Mouse (Mus musculus) limb, embryonic 14.5 days (tissue): ENCODE data around the gene Zfp446. TPM values are rescaled to one million over a fixed set of nuclear protein-coding genes. Genes with fewer than 3 reads are reported as not detected.

ENCODE experiments used
- ATAC-seq: fragments of 200-750 bp; cut with Nextera tagmentation; 2 replicates; pipeline ENCODE4 v1.8.0; 2017; ENCODE audit warnings: low read depth, moderate number of reproducible peaks, moderate TSS enrichment; ENCODE audit not compliant: low FRiP score
- DNase-seq: peaks from one replicate; pipeline ENCODE4 v3.0.0-alpha.2; 2015; ENCODE audit warnings: low spot score
- H3K27ac ChIP-seq: fragments of 300-500 bp; sonication (generic); replicated peaks from 2 replicates; pipeline ENCODE4 v1.5.1; 2014; ENCODE audit warnings: low read depth, mild to moderate bottlenecking, low read length, moderate library complexity, mixed read lengths
- H3K27me3 ChIP-seq: fragments of 300-500 bp; sonication (generic); 2 replicates; pipeline ENCODE4 v1.6.1; 2014; ENCODE audit warnings: low read length, mixed read lengths; ENCODE audit not compliant: control insufficient read depth, insufficient read depth
- H3K36me3 ChIP-seq: fragments of 300-500 bp; sonication (generic); 2 replicates; pipeline ENCODE4 v1.6.1; 2014; ENCODE audit warnings: mild to moderate bottlenecking, low read length, moderate library complexity, mixed read lengths; ENCODE audit not compliant: control insufficient read depth, insufficient read depth
- H3K4me1 ChIP-seq: fragments of 300-500 bp; sonication (generic); 2 replicates; pipeline ENCODE4 v1.6.1; 2014; ENCODE audit warnings: antibody characterized with exemption, low read length, mixed read lengths; ENCODE audit not compliant: control insufficient read depth, insufficient read depth
- H3K4me2 ChIP-seq: fragments of 300-500 bp; sonication (generic); replicated peaks from 2 replicates; pipeline ENCODE4 v1.6.1; 2014; ENCODE audit warnings: low read depth, mild to moderate bottlenecking, low read length, moderate library complexity; ENCODE audit not compliant: severe bottlenecking
- H3K4me3 ChIP-seq: fragments of 300-500 bp; sonication (generic); replicated peaks from 2 replicates; pipeline ENCODE4 v1.5.1; 2014; ENCODE audit warnings: low read length
- H3K9ac ChIP-seq: fragments of 300-500 bp; sonication (generic); 2 replicates; pipeline ENCODE4 v1.6.1; 2014; ENCODE audit warnings: mild to moderate bottlenecking, low read depth, low read length, moderate library complexity; ENCODE audit not compliant: severe bottlenecking
- H3K9me3 ChIP-seq: fragments of 300-500 bp; sonication (generic); 2 replicates; pipeline ENCODE4 v1.6.1; 2016; ENCODE audit warnings: low read length; ENCODE audit not compliant: control insufficient read depth
- POLR2A ChIP-seq: fragments of 200-500 bp; IDR thresholded peaks from 2 replicates; pipeline ENCODE4 v1.8.0; 2012; ENCODE audit warnings: inconsistent platforms, mild to moderate bottlenecking, moderate library complexity, borderline replicate concordance; ENCODE audit not compliant: insufficient read depth, insufficient read length; ENCODE audit errors: extremely low read depth
- WGBS: fragments of 180-500 bp; shearing (Covaris S2); extraction: QIAGEN DNeasy Blood & Tissue Kit; methylation state at CpG from one replicate; pipeline ENCODE4 v1.1.7; 2014; 5-methylcytosine and 5-hydroxymethylcytosine counted together
- polyA plus RNA-seq, 2 experiments: library from polyadenylated mRNA; depleted of rRNA in 1 of 2; stranded (reverse) in 1 of 2; unstranded in 1 of 2; fragments of >200 nt; fragmentation: Nextera tagmentation in 1 of 2; extraction: Ambion mirVana in 1 of 2; gene quantifications; 2 replicates each; pipeline versions ENCODE4 v1.2.1 to v1.2.3; 2012 to 2014

The Zfp446 gene
- polyA plus RNA-seq, 2 experiments = 3.5 to 10.1 TPM

DNA sequence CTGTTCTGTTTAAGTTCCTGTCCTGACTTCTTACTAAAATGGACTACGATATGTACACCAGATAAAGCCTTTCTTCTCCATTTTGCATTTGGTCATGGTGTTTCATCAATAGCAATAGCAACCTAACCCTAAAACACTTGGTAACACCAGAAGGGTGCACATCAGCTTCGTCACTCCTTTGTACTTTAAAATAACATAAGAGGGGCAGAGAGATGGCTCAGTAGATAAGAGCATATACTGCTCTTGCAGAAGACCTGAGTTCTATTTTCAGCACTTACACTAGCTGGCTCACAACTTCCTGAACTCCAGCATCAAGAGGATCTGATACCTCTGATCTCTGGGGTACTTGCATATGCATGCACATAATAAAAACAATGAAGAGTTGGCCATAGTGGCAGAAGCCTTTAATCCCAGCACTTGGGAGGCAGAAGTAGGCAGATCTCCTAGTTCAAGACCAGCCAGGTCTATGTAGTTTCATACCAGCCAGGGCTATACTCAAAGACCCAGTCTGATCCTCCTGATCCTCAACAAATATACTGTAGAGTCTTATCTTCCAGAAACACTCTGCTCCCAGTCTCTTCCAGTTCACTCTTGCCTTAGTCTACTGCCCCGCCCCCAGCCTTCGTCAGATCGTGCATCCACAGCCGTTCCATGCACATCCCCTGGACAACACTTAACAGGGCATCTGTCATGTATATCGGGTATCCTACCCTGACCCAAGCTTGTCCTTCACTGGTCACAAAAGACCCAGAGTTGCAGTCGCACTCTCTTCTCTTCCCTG, 10.0 kb downstream of the Zfp446 start:
- no peak overlapping the region for H3K4me3 ChIP-seq
- H3K9me3 ChIP-seq = no peaks in the 10 kb centered on the region
- WGBS = 87% methylated on average over 8 of the region's 8 CpGs
- no peak for TF ChIP-seq POLR2A
- no peak overlapping the region for H3K27ac ChIP-seq
- no peak overlapping the region for H3K4me2 ChIP-seq
- no peak for DNase-seq
- H3K9ac ChIP-seq = no peak overlapping the region
- H3K4me1 ChIP-seq = no peaks in the 10 kb centered on the region
- H3K27me3 ChIP-seq = no peaks in the 10 kb centered on the region
- no peaks in the 10 kb centered on the region for H3K36me3 ChIP-seq
- ATAC-seq = no peak

- WGBS = 12% methylated on average over 3 of the region's 3 CpGs
- Histone ChIP-seq H3K4me1 (no peaks in the 10 kb centered on the region), H3K4me2 (no peak overlapping the region), H3K36me3 (no peaks in the 10 kb centered on the region), H3K27me3 (no peaks in the 10 kb centered on the region), H3K9ac (no peak overlapping the region), H3K9me3 (no peaks in the 10 kb centered on the region), H3K4me3 (no peak overlapping the region), H3K27ac (no peak overlapping the region)
- DNase-seq (no peak), ATAC-seq (no peak)
- TF ChIP-seq POLR2A = no peak
These were observed 14.6 kb downstream of the Zfp446 start for GRCm38 (mm10) chr7:12992222-12992621.

DNA sequence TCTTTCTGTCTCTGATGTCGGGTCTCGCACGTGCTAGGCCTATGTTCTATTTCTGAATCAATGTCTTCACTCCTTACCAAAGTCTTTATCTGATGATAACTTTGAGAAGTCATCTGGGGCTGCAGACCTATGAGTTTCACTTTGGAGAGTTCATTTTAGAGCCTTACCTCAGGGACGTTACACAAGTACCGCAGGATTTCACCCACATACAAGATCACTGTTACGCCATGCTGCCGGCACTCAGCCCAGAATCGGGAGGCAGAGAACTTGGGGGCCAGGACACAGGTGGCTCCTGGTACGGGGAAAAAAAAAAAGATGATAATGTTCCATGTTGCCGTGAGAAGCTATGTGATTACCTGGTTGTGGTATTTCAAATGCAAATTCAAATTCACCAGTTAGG, 15.5 kb downstream of the Zfp446 start:
- H3K4me3 ChIP-seq = no peak overlapping the region
- H3K4me1 ChIP-seq = no peaks in the 10 kb centered on the region
- H3K4me2 ChIP-seq = no peak overlapping the region
- DNase-seq (no peak), ATAC-seq (no peak)
- H3K9me3 ChIP-seq = no peaks in the 10 kb centered on the region
- H3K27ac ChIP-seq = no peak overlapping the region
- H3K36me3 ChIP-seq = no peaks in the 10 kb centered on the region
- no peak for TF ChIP-seq POLR2A
- H3K9ac ChIP-seq = no peak overlapping the region
- 85% methylated on average over 10 of the region's 10 CpGs for WGBS
- H3K27me3 ChIP-seq = no peaks in the 10 kb centered on the region

DNA sequence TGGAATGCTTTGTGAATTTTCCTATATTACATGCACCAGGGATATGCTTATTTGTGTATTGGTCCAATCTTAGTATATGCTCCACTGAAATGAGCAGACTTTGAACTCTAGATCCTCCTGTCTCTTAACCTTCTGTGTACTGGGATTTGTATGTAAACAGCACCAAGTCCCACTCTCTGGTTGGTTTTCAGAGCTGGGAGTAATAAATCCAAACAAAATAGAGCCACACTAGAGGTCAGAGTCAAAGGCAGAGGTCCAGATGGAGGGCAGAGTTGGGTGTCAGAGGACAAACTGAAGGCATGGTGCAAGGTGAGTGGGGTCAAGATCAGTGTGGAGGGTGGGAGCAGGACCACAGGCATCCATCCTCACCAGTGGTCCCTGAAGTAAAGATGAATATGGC, 18.2 kb downstream of the Zfp446 start:
- Histone ChIP-seq H3K4me1 (no peaks in the 10 kb centered on the region), H3K36me3 (no peaks in the 10 kb centered on the region), H3K4me3 (no peak overlapping the region), H3K27me3 (no peaks in the 10 kb centered on the region), H3K9me3 (no peaks in the 10 kb centered on the region), H3K4me2 (no peak overlapping the region), H3K9ac (no peak overlapping the region), H3K27ac (no peak overlapping the region)
- ATAC-seq (no peak), DNase-seq (no peak)
- no peak for TF ChIP-seq POLR2A

GRCm38 (mm10) chr7:12997230-12997629, 19.6 kb downstream of the Zfp446 start:
- Histone ChIP-seq H3K9ac (no peak overlapping the region), H3K4me2 (no peak overlapping the region)

More at GRCm38 (mm10) chr7:12997230-12997629, 19.6 kb downstream of the Zfp446 start:
- no peak overlapping the region for H3K27ac ChIP-seq
- WGBS = 65% methylated on average over 5 of the region's 5 CpGs
- no peak overlapping the region for H3K4me3 ChIP-seq
- no peak for ATAC-seq
- TF ChIP-seq POLR2A = no peak
- H3K4me1 ChIP-seq = no peaks in the 10 kb centered on the region
- no peaks in the 10 kb centered on the region for H3K36me3 ChIP-seq
- no peak for DNase-seq
- H3K9me3 ChIP-seq = no peaks in the 10 kb centered on the region
- no peaks in the 10 kb centered on the region for H3K27me3 ChIP-seq
